In genomic region chr9:65556979-65557378, GRCm38 (mm10) we compare ENCODE assay signal across 32 mouse cellular contexts. TPM values are rescaled to one million over a fixed set of nuclear protein-coding genes. Genes with fewer than 3 reads are reported as not detected.
DNase-seq lines count a peak whose midpoint lies in the region; ATAC-seq and TF ChIP-seq lines count a peak whose summit lies in the region.
"Had no signal": no experiment of that assay in that cellular context is flagged by ENCODE, and none has a peak within 500 bp of the region (broad histone marks: within the 10 kb centered on the region; RNA-seq: fewer than 3 reads in every experiment).

No protein-coding gene starts in this region.

- TF ChIP-seq CTCF in left cerebral cortex, adult 2 months (IDR thresholded peaks at IDR 0.05): no peak

- H3K4me1 ChIP-seq in liver, embryonic 11.5 days (replicated peaks; ENCODE audit: control insufficient read depth, insufficient read depth, low read length): peaks cover 47% of the 10 kb centered on the region
- H3K4me1 ChIP-seq in liver, embryonic 13.5 days (replicated peaks): peaks cover 92% of the 10 kb centered on the region
- H3K4me1 ChIP-seq in liver, embryonic 16.5 days (ENCODE audit: control insufficient read depth, low read depth, low read length): peaks cover 72% of the 10 kb centered on the region

- ATAC-seq in liver, embryonic 11.5 days (replicated peaks; ENCODE audit: low FRiP score): no peak
- no peak for ATAC-seq in liver, embryonic 13.5 days (ENCODE audit: low read depth)
- ATAC-seq in liver, embryonic 16.5 days (ENCODE audit: low read depth): no peak
- ATAC-seq in activated CD4-positive, CD25-positive, alpha-beta regulatory T cell, adult 4 months: no peak
- ATAC-seq: CD4-positive, CD25-positive, alpha-beta regulatory T cell, adult 4 months; forebrain, embryonic 15.5 days; hindbrain, postnatal 0 days had no signal

- WGBS in liver, embryonic 11.5 days: 96% methylated on average over 5 of the region's 5 CpGs
- WGBS in liver, embryonic 13.5 days (ENCODE audit: insufficient replicate concordance): 91% methylated on average over 5 of the region's 5 CpGs
- WGBS in liver, embryonic 16.5 days (ENCODE audit: insufficient replicate concordance): 94% methylated on average over 5 of the region's 5 CpGs

- no peaks in the 10 kb centered on the region for H3K9me3 ChIP-seq in liver, embryonic 11.5 days (ENCODE audit: control insufficient read depth, low read length)
- H3K9me3 ChIP-seq in liver, embryonic 13.5 days (replicated peaks): no peaks in the 10 kb centered on the region
- no peaks in the 10 kb centered on the region for H3K9me3 ChIP-seq in liver, embryonic 16.5 days (replicated peaks; ENCODE audit: control insufficient read depth, low read length)
- H3K9me3 ChIP-seq: embryonic facial prominence, embryonic 10.5 days; embryonic facial prominence, embryonic 13.5 days; forebrain, embryonic 12.5 days; forebrain, embryonic 15.5 days; heart, embryonic 12.5 days; heart, embryonic 15.5 days had no signal

- H3K4me3 ChIP-seq in liver, embryonic 11.5 days (ENCODE audit: low read depth, low read length): no peak overlapping the region
- no peak overlapping the region for H3K4me3 ChIP-seq in liver, embryonic 13.5 days (replicated peaks)
- H3K4me3 ChIP-seq in liver, embryonic 16.5 days (ENCODE audit: low read depth, low read length): no peak overlapping the region
- H3K4me3 ChIP-seq in left cerebral cortex, adult 2 months: no peak overlapping the region
- H3K4me3 ChIP-seq: embryonic facial prominence, embryonic 10.5 days; embryonic facial prominence, embryonic 13.5 days; erythroblast, embryonic 14.5 days; forebrain, embryonic 12.5 days; forebrain, embryonic 15.5 days; heart, adult 2 months; heart, embryonic 12.5 days; heart, embryonic 15.5 days had no signal

- H3K9ac ChIP-seq in liver, embryonic 11.5 days (ENCODE audit: low read depth, low read length): no peak overlapping the region
- peak overlapping the region; percentile 80 for H3K9ac ChIP-seq in liver, embryonic 13.5 days
- peak overlapping the region; percentile 2; the same call in 1 of the 2 replicates for H3K9ac ChIP-seq in liver, embryonic 16.5 days (ENCODE audit: low read depth, low read length)
- H3K9ac ChIP-seq: embryonic facial prominence, embryonic 13.5 days; forebrain, embryonic 12.5 days; forebrain, embryonic 15.5 days; heart, embryonic 12.5 days; heart, embryonic 15.5 days; hindbrain, embryonic 14.5 days had no signal

- intact Hi-C loops in left cerebral cortex, adult 2 months (cut with DNase I): no loop called here

- H3K27me3 ChIP-seq in liver, embryonic 11.5 days (replicated peaks; ENCODE audit: control insufficient read depth, insufficient read depth, low read length): no peaks in the 10 kb centered on the region
- H3K27me3 ChIP-seq in liver, embryonic 13.5 days: no peaks in the 10 kb centered on the region
- no peaks in the 10 kb centered on the region for H3K27me3 ChIP-seq in liver, embryonic 16.5 days (ENCODE audit: control insufficient read depth, insufficient read depth, low read depth, low read length)
- H3K27me3 ChIP-seq: embryonic facial prominence, embryonic 13.5 days; forebrain, embryonic 12.5 days; forebrain, embryonic 15.5 days; heart, embryonic 12.5 days; heart, embryonic 15.5 days had no signal

- no peak for DNase-seq in liver, embryonic 11.5 days (ENCODE audit: low spot score)
- no peak for DNase-seq in liver
- no peak for DNase-seq in liver, embryonic 13.5 days
- DNase-seq in left cerebral cortex, adult 2 months (ENCODE audit: extremely low spot score in 1 of 2, low spot score in 2 of 2): no peak
- DNase-seq in adrenal gland, postnatal 25 days: no peak
- DNase-seq: adrenal gland, adult 8-10 months; adrenal gland, postnatal 36 days; cerebellum, adult 11 months; cerebellum, adult 8-10 months; cerebellum, postnatal 10 days; cerebellum, postnatal 36 days; embryo, embryonic 11 days; gastrocnemius, postnatal 25 days; heart, adult 2 months; heart, postnatal 14 days; heart, postnatal 4 days had no signal

- H3K36me3 ChIP-seq in liver, embryonic 11.5 days (ENCODE audit: control insufficient read depth, insufficient read depth, low read length): peaks cover 35% of the 10 kb centered on the region
- H3K36me3 ChIP-seq in liver, embryonic 13.5 days: peaks cover 97% of the 10 kb centered on the region
- peaks cover 71% of the 10 kb centered on the region for H3K36me3 ChIP-seq in liver, embryonic 16.5 days (ENCODE audit: control insufficient read depth, insufficient read depth)
- H3K36me3 ChIP-seq: forebrain, embryonic 15.5 days had no signal

- H3K27ac ChIP-seq in liver, embryonic 11.5 days (ENCODE audit: low read depth, low read length): 0 out of 2 replicates have a peak overlapping the region, but pooled peaks have one; percentile 95
- H3K27ac ChIP-seq in liver, embryonic 13.5 days: peak overlapping the region; percentile 99
- peak overlapping the region; percentile 96 for H3K27ac ChIP-seq in liver, embryonic 16.5 days (ENCODE audit: low read length)
- H3K27ac ChIP-seq in left cerebral cortex, adult 2 months: no peak overlapping the region
- H3K27ac ChIP-seq: embryonic facial prominence, embryonic 13.5 days; forebrain, embryonic 12.5 days; forebrain, embryonic 15.5 days; heart, adult 2 months; heart, embryonic 15.5 days; hindbrain, embryonic 14.5 days; hindbrain, postnatal 0 days had no signal

- no peak overlapping the region for H3K4me2 ChIP-seq in liver, embryonic 11.5 days
- no peak overlapping the region for H3K4me2 ChIP-seq in liver, embryonic 13.5 days
- no peak overlapping the region for H3K4me2 ChIP-seq in liver, embryonic 16.5 days (ENCODE audit: low read depth, low read length)
- H3K4me2 ChIP-seq: embryonic facial prominence, embryonic 13.5 days; forebrain, embryonic 12.5 days; forebrain, embryonic 15.5 days; heart, embryonic 12.5 days; heart, embryonic 15.5 days; hindbrain, embryonic 14.5 days had no signal

RNA-seq across cellular contexts. Expression of gene Plekho2, which starts 22.9 kb away (rescaled TPM):
- polyA plus RNA-seq in liver, embryonic 11.5 days (2014; fragmentation: Nextera tagmentation; extraction: Ambion mirVana): 29.5 and 30.3 TPM in 2 replicates
- 24.2 and 31.6 TPM in 2 replicates for polyA plus RNA-seq in liver, embryonic 13.5 days (2015; fragmentation: Nextera tagmentation; extraction: Ambion mirVana)
- polyA plus RNA-seq in liver, embryonic 16.5 days (2015; fragmentation: Nextera tagmentation; extraction: Ambion mirVana): 23.1 and 24.5 TPM in 2 replicates
- 10 to 100 TPM; 13.3 to 15.1 TPM for total RNA-seq in left cerebral cortex, adult 2 months (2021)
- total RNA-seq in adrenal gland, postnatal 25 days (2021): 58.2 and 64.5 TPM in 2 replicates
- 10 to 100 TPM; 48.8 to 64.6 TPM for polyA plus RNA-seq in activated CD4-positive, CD25-positive, alpha-beta regulatory T cell, adult 4 months (2017; shearing (Covaris generic))

RNA-seq across cellular contexts. Expression of gene Pif1, which starts 30.0 kb away (rescaled TPM):
- 16.4 and 18.0 TPM in 2 replicates for polyA plus RNA-seq in liver, embryonic 11.5 days (2014; fragmentation: Nextera tagmentation; extraction: Ambion mirVana)
- polyA plus RNA-seq in liver, embryonic 13.5 days (2015; fragmentation: Nextera tagmentation; extraction: Ambion mirVana): 11.0 and 13.8 TPM in 2 replicates
- 9.6 and 10.9 TPM in 2 replicates for polyA plus RNA-seq in liver, embryonic 16.5 days (2015; fragmentation: Nextera tagmentation; extraction: Ambion mirVana)
- under 1 TPM; 0.20 to 0.28 TPM for total RNA-seq in left cerebral cortex, adult 2 months (2021)
- 1.1 and 1.6 TPM in 2 replicates for total RNA-seq in adrenal gland, postnatal 25 days (2021)
- polyA plus RNA-seq in activated CD4-positive, CD25-positive, alpha-beta regulatory T cell, adult 4 months (2017; shearing (Covaris generic)): 1 to 10 TPM; 2.4 to 2.6 TPM
- total RNA-seq: gastrocnemius, adult 8-10 months; gastrocnemius, postnatal 25 days; heart, adult 2 months had no signal

RNA-seq across cellular contexts. Expression of gene Ankdd1a, which starts 37.0 kb away (rescaled TPM):
- not detected in 2 replicates for polyA plus RNA-seq in liver, embryonic 11.5 days (2014; fragmentation: Nextera tagmentation; extraction: Ambion mirVana)
- not detected in 2 replicates for polyA plus RNA-seq in liver, embryonic 13.5 days (2015; fragmentation: Nextera tagmentation; extraction: Ambion mirVana)
- polyA plus RNA-seq in liver, embryonic 16.5 days (2015; fragmentation: Nextera tagmentation; extraction: Ambion mirVana): 0.06 TPM in 1 of 2 replicates, not detected in the other
- total RNA-seq in left cerebral cortex, adult 2 months (2021): 1 to 10 TPM; 2.7 to 3.5 TPM
- 2.1 and 3.5 TPM in 2 replicates for total RNA-seq in adrenal gland, postnatal 25 days (2021)
- polyA plus RNA-seq in activated CD4-positive, CD25-positive, alpha-beta regulatory T cell, adult 4 months (2017; shearing (Covaris generic)): under 1 TPM in 1 of 2 experiments, not detected in 1; 0.37 TPM
- total RNA-seq: gastrocnemius, adult 8-10 months; gastrocnemius, postnatal 25 days; heart, adult 2 months; heart, postnatal 14 days; heart, postnatal 4 days; MEL had no signal
- polyA plus RNA-seq: C2C12; embryonic facial prominence, embryonic 10.5 days; embryonic facial prominence, embryonic 13.5 days; erythroblast, embryonic 14.5 days; heart, adult 2 months; heart, embryonic 12.5 days; heart, embryonic 15.5 days; intestine, embryonic 14.5 days had no signal
